Mouse (Mus musculus) hindbrain, embryonic 15.5 days (tissue): ENCODE results near the gene Pik3ap1. TPM values are rescaled to one million over a fixed set of nuclear protein-coding genes. Genes with fewer than 3 reads are reported as not detected.

Experiments used
- ATAC-seq: fragments of 200-750 bp; cut with Nextera tagmentation; 2 replicates; pipeline ENCODE4 v1.8.0; 2017; ENCODE audit warnings: low read depth, moderate number of reproducible peaks, moderate TSS enrichment; ENCODE audit not compliant: low FRiP score
- H3K27ac ChIP-seq: fragments of 300-500 bp; sonication (generic); replicated peaks from 2 replicates; pipeline ENCODE4 v1.5.1; 2015; ENCODE audit warnings: mild to moderate bottlenecking, inconsistent platforms
- H3K27me3 ChIP-seq: fragments of 300-500 bp; sonication (generic); 2 replicates; pipeline ENCODE4 v1.6.1; 2015; ENCODE audit warnings: control low read depth, inconsistent platforms
- H3K36me3 ChIP-seq: fragments of 300-500 bp; sonication (generic); 2 replicates; pipeline ENCODE4 v1.6.1; 2015; ENCODE audit warnings: control low read depth, inconsistent platforms
- H3K4me1 ChIP-seq: fragments of 300-500 bp; sonication (generic); replicated peaks from 2 replicates; pipeline ENCODE4 v1.6.1; 2015; ENCODE audit warnings: control low read depth, inconsistent platforms
- H3K4me2 ChIP-seq: fragments of 300-500 bp; sonication (generic); 2 replicates; pipeline ENCODE4 v1.6.1; 2015; ENCODE audit warnings: moderate library complexity, mild to moderate bottlenecking, inconsistent platforms
- H3K4me3 ChIP-seq: fragments of 300-500 bp; sonication (generic); 2 replicates; pipeline ENCODE4 v1.5.1; 2015; ENCODE audit warnings: mild to moderate bottlenecking, inconsistent platforms
- H3K9ac ChIP-seq: fragments of 300-500 bp; sonication (generic); 2 replicates; pipeline ENCODE4 v1.6.1; 2015; ENCODE audit warnings: inconsistent platforms
- H3K9me3 ChIP-seq: fragments of 300-500 bp; sonication (generic); 2 replicates; pipeline ENCODE4 v1.6.1; 2016; ENCODE audit warnings: control low read depth, inconsistent platforms
- WGBS: fragments of 180-500 bp; shearing (Covaris S2); methylation state at CpG from one replicate; pipeline ENCODE4 v1.1.7; 2015; 5-methylcytosine and 5-hydroxymethylcytosine counted together
- polyA plus RNA-seq: library from polyadenylated mRNA; unstranded; fragments of >200 nt; fragmentation: Nextera tagmentation; extraction: Ambion mirVana; gene quantifications from 2 replicates; pipeline ENCODE4 v1.2.1, GENCODE M21; 2015

Gene Pik3ap1
- polyA plus RNA-seq, 1 experiment from 2014 or later, result 1.8 TPM

GRCm38 (mm10) chr19:41344666-41345027 lies 40.3 kb downstream of the Pik3ap1 start:
- Histone ChIP-seq H3K9ac (no peak overlapping the region), H3K9me3 (no peaks in the 10 kb centered on the region), H3K27ac (no peak overlapping the region), H3K4me2 (no peak overlapping the region), H3K27me3 (no peaks in the 10 kb centered on the region), H3K36me3 (no peaks in the 10 kb centered on the region), H3K4me3 (no peak overlapping the region), H3K4me1 (peaks cover 11% of the 10 kb centered on the region; the same call in 1 of the 2 replicates)
- no peak for ATAC-seq
- 82% methylated on average over 8 of the region's 8 CpGs for WGBS

- WGBS, result 84% methylated on average over 6 of the region's 6 CpGs
These were observed 42.3 kb downstream of the Pik3ap1 start for GRCm38 (mm10) chr19:41342592-41343090.

GRCm38 (mm10) chr19:41341677-41342076 lies 43.2 kb downstream of the Pik3ap1 start:
- ATAC-seq, result no peak
- 84% methylated on average over 5 of the region's 5 CpGs for WGBS
- H3K36me3 ChIP-seq, result no peaks in the 10 kb centered on the region
- H3K4me1 ChIP-seq, result peaks cover 11% of the 10 kb centered on the region; the same call in 1 of the 2 replicates
- H3K27ac ChIP-seq, result no peak overlapping the region
- no peak overlapping the region for H3K9ac ChIP-seq
- H3K4me3 ChIP-seq, result no peak overlapping the region
- H3K4me2 ChIP-seq, result no peak overlapping the region
- H3K27me3 ChIP-seq, result no peaks in the 10 kb centered on the region
- H3K9me3 ChIP-seq, result no peaks in the 10 kb centered on the region

More at GRCm38 (mm10) chr19:41342592-41343090, 42.3 kb downstream of the Pik3ap1 start:
- H3K9ac ChIP-seq, result no peak overlapping the region
- no peak overlapping the region for H3K27ac ChIP-seq
- no peaks in the 10 kb centered on the region for H3K27me3 ChIP-seq
- H3K36me3 ChIP-seq, result no peaks in the 10 kb centered on the region
- no peaks in the 10 kb centered on the region for H3K9me3 ChIP-seq
- no peak for ATAC-seq
- H3K4me2 ChIP-seq, result no peak overlapping the region
- no peak overlapping the region for H3K4me3 ChIP-seq
- peaks cover 11% of the 10 kb centered on the region; the same call in 1 of the 2 replicates for H3K4me1 ChIP-seq

DNA sequence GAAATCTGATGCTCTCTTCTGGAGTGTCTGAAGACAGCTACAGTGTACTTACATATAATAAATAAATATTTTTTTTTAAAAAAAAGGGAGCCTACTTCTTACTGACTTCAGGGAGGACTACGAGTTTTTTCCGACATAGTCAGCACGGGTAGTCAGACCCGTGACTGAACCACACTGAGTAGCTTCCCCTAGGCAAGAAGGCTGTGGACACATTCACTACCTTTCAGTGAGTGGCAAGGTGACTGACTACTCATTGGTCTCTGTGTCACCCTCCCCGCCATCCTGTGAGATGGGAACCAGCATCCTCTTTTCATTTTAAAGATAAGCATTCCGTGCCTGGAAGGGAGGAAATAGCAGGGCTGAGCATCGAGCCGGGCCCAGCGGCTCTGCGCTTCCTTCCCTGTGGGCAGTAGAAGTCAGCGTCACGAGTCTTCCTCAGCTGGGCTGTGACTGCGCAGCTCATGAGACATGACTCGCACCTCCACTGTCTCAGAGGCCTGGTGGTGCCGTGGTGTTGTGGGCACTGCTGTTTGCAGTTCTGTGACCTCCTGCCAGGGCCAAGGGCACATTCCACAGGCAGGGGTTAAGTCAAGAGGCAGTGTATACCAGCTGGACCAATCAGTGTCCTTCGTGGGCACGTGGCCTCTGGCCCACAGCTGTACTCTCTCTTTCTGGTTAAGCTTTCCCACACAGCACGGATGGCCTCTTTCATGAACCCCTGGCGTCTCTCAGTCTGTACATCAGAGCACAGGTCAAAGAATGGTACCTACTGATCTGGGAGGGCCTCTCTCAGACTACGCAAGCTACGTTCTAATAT lies 45.7 kb downstream of the Pik3ap1 start:
- WGBS, result 79% methylated on average over 21 of the region's 21 CpGs
- no peak overlapping the region for H3K4me3 ChIP-seq
- no peak overlapping the region for H3K9ac ChIP-seq
- no peaks in the 10 kb centered on the region for H3K36me3 ChIP-seq
- H3K4me1 ChIP-seq, result no peaks in the 10 kb centered on the region
- H3K4me2 ChIP-seq, result no peak overlapping the region
- H3K27me3 ChIP-seq, result no peaks in the 10 kb centered on the region
- no peaks in the 10 kb centered on the region for H3K9me3 ChIP-seq
- ATAC-seq, result no peak
- no peak overlapping the region for H3K27ac ChIP-seq

GRCm38 (mm10) chr19:41338379-41338778 lies 46.5 kb downstream of the Pik3ap1 start:
- Histone ChIP-seq H3K4me3 (no peak overlapping the region), H3K4me1 (no peaks in the 10 kb centered on the region), H3K36me3 (no peaks in the 10 kb centered on the region), H3K9me3 (no peaks in the 10 kb centered on the region), H3K27ac (no peak overlapping the region), H3K4me2 (no peak overlapping the region), H3K27me3 (no peaks in the 10 kb centered on the region), H3K9ac (no peak overlapping the region)
- 85% methylated on average over 6 of the region's 6 CpGs for WGBS
- ATAC-seq, result no peak

GRCm38 (mm10) chr19:41335721-41336120 lies 49.2 kb downstream of the Pik3ap1 start:
- no peak for ATAC-seq
- no peak overlapping the region for H3K4me3 ChIP-seq
- H3K36me3 ChIP-seq, result no peaks in the 10 kb centered on the region
- H3K9me3 ChIP-seq, result no peaks in the 10 kb centered on the region
- no peaks in the 10 kb centered on the region for H3K27me3 ChIP-seq
- 94% methylated on average over 3 of the region's 3 CpGs for WGBS
- no peak overlapping the region for H3K9ac ChIP-seq
- H3K4me1 ChIP-seq, result no peaks in the 10 kb centered on the region
- no peak overlapping the region for H3K4me2 ChIP-seq
- no peak overlapping the region for H3K27ac ChIP-seq

DNA sequence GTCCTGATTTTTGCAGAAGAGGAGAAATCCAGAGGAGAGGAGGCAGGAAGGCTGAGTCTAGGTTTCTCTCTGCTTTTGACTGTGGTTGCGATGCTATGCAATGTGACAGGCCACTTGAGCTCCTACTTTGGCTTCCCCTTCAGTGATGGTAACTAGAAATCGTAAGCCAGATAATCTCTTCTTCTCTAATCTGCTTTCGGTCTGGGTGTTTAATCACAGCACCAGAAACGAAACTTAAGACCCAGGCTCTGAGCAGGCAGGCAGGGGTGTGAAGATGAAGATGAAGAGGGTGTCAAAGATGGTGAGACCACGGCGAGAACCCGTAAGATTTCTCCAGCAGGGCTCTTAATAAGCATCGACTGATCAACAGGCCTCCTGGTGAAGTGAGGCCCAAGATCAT lies 51.9 kb downstream of the Pik3ap1 start:
- H3K4me3 ChIP-seq, result no peak overlapping the region
- no peaks in the 10 kb centered on the region for H3K4me1 ChIP-seq
- H3K36me3 ChIP-seq, result no peaks in the 10 kb centered on the region
- no peak for ATAC-seq
- no peaks in the 10 kb centered on the region for H3K9me3 ChIP-seq
- 88% methylated on average over 8 of the region's 8 CpGs for WGBS
- no peaks in the 10 kb centered on the region for H3K27me3 ChIP-seq
- no peak overlapping the region for H3K27ac ChIP-seq
- H3K9ac ChIP-seq, result no peak overlapping the region
- H3K4me2 ChIP-seq, result no peak overlapping the region

DNA sequence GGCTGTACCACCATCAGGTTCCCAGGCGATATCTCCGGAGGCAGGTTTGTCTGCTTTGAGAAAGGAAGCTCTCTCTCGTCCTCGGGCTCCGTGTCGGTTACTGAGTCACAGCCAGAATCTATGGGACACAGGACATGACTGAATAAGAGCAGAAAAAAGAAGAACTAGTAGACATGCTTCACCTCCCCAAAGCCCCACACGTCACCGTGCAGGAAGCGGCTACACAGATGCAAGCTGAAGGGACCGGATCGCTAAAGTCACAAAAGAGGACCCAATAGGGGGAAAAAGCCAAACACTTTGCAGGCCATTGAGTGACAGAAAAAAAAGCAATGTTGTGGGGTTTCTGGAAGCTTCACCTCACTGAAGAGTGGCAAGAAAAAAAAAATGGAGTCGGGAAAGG lies 52.7 kb downstream of the Pik3ap1 start:
- H3K9me3 ChIP-seq, result no peaks in the 10 kb centered on the region
- H3K27me3 ChIP-seq, result no peaks in the 10 kb centered on the region
- no peak for ATAC-seq
- H3K4me2 ChIP-seq, result no peak overlapping the region
- 92% methylated on average over 12 of the region's 12 CpGs for WGBS
- no peak overlapping the region for H3K27ac ChIP-seq
- H3K36me3 ChIP-seq, result no peaks in the 10 kb centered on the region
- H3K9ac ChIP-seq, result no peak overlapping the region
- no peak overlapping the region for H3K4me3 ChIP-seq
- no peaks in the 10 kb centered on the region for H3K4me1 ChIP-seq

DNA sequence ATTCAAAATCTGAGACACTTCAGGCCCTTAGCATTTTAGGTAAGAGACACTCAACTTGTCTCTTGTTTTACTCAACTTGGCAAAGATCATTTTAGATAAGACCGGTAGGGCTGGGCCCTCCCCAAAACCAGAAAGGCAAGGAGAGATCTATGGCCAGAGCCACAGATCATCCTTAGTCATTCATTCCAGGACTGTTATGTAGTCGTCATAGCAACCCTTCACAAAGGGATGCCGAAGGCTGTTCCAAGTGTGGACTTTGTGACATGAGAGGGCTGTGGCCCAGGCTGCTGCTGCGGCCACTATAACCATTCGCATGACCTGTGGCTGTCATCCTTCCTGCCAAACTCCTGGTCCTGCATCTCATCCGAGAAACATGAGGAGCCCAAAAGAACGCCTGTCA lies 54.5 kb downstream of the Pik3ap1 start:
- H3K4me1 ChIP-seq, result no peaks in the 10 kb centered on the region
- no peaks in the 10 kb centered on the region for H3K27me3 ChIP-seq
- no peak overlapping the region for H3K4me2 ChIP-seq
- no peaks in the 10 kb centered on the region for H3K36me3 ChIP-seq
- no peak overlapping the region for H3K9ac ChIP-seq
- H3K9me3 ChIP-seq, result no peaks in the 10 kb centered on the region
- WGBS, result 57% methylated on average over 7 of the region's 7 CpGs
- no peak overlapping the region for H3K4me3 ChIP-seq
- H3K27ac ChIP-seq, result no peak overlapping the region
- ATAC-seq, result no peak

GRCm38 (mm10) chr19:41329961-41330360 lies 54.9 kb downstream of the Pik3ap1 start:
- Histone ChIP-seq H3K4me2 (no peak overlapping the region), H3K4me1 (no peaks in the 10 kb centered on the region), H3K27me3 (no peaks in the 10 kb centered on the region), H3K4me3 (no peak overlapping the region), H3K27ac (no peak overlapping the region), H3K9me3 (no peaks in the 10 kb centered on the region), H3K36me3 (no peaks in the 10 kb centered on the region), H3K9ac (no peak overlapping the region)
- 96% methylated on average over 7 of the region's 7 CpGs for WGBS
- ATAC-seq, result no peak

- H3K36me3 ChIP-seq, result no peaks in the 10 kb centered on the region
- no peaks in the 10 kb centered on the region for H3K9me3 ChIP-seq
- H3K9ac ChIP-seq, result no peak overlapping the region
- ATAC-seq, result no peak
- no peak overlapping the region for H3K4me3 ChIP-seq
- H3K27ac ChIP-seq, result no peak overlapping the region
- 55% methylated on average over 9 of the region's 9 CpGs for WGBS
- H3K27me3 ChIP-seq, result no peaks in the 10 kb centered on the region
- no peak overlapping the region for H3K4me2 ChIP-seq
- H3K4me1 ChIP-seq, result no peaks in the 10 kb centered on the region
These were observed 56.2 kb downstream of the Pik3ap1 start for GRCm38 (mm10) chr19:41328743-41329142.

- no peak overlapping the region for H3K4me3 ChIP-seq
- no peaks in the 10 kb centered on the region for H3K4me1 ChIP-seq
- ATAC-seq, result no peak
- H3K36me3 ChIP-seq, result no peaks in the 10 kb centered on the region
- H3K9me3 ChIP-seq, result no peaks in the 10 kb centered on the region
- H3K27ac ChIP-seq, result no peak overlapping the region
- no peak overlapping the region for H3K4me2 ChIP-seq
- H3K9ac ChIP-seq, result no peak overlapping the region
- no peaks in the 10 kb centered on the region for H3K27me3 ChIP-seq
These were observed 61.1 kb downstream of the Pik3ap1 start for GRCm38 (mm10) chr19:41323813-41324212.

DNA sequence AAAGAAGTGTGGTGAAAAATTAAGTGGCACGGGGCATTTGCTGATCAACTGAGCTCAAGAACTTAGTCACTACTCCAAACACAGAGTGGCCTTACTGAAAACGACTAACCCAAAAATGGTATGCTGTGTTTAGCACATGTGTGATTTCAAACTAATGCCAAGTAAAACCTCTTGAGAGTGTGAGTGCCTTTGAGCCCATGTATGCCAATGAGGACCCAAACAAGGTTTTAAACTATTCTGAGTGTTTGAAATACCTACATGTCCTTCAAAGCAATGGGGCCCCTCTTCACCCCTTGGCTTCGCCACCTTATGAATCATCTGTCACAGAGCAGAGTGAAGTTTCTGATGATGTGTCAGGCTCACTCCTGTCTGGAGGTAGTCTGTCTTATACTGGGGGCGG lies 61.8 kb downstream of the Pik3ap1 start:
- ATAC-seq, result no peak
- 90% methylated on average over 4 of the region's 4 CpGs for WGBS
- Histone ChIP-seq H3K4me1 (no peaks in the 10 kb centered on the region), H3K9me3 (no peaks in the 10 kb centered on the region), H3K27me3 (no peaks in the 10 kb centered on the region), H3K27ac (no peak overlapping the region), H3K9ac (no peak overlapping the region), H3K36me3 (no peaks in the 10 kb centered on the region), H3K4me3 (no peak overlapping the region), H3K4me2 (no peak overlapping the region)
